Mouse (Mus musculus): Measurements from ENCODE around the gene Rab8a.
"Not testable (repeated sequence)": the region's sequence is repeated elsewhere in the genome, so short reads cannot be mapped to it uniquely, and the experiment has no call there.

DNA sequence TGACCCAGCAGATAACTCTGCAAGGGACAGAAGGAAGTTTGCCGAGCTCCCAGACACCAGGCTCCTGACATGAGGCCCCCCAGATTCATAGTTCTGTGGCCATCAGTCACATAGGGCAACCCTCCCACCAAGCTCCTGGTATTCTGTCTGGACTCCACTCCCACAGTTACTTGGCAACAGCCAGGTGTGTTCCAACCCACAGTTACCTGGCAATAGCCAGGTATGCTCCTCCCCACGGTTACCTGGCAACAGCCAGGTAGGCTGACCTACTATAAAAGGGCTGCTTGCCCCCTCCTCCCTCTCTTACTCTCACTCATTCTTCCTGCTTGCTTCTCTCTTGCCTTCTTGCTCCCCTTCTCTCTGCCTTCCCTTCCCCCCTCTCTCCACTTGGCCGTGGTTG is 39.5 kb upstream of the Rab8a start:
- TF ChIP-seq EP300 (IDR thresholded peaks at IDR 0.05; ENCODE audit: insufficient read depth, low read depth, low read length); POLR2A (IDR thresholded peaks at IDR 0.05; ENCODE audit: insufficient read depth, low read depth, low read length); CTCF (IDR thresholded peaks at IDR 0.05): not testable (repeated sequence)

Measured in heart, adult 2 months (tissue).